Mouse (Mus musculus) intestine, postnatal 0 days (tissue): ENCODE results near the gene Gtf2i. TPM values are rescaled to one million over a fixed set of nuclear protein-coding genes. Genes with fewer than 3 reads are reported as not detected.
A peak's percentile ranks its signal among the peaks of the same experiment; 100 is the strongest.

Source experiments
- ATAC-seq: fragments of 200-750 bp; cut with Nextera tagmentation; 2 replicates; pipeline ENCODE4 v1.8.0; 2017; ENCODE audit warnings: mild to moderate bottlenecking, moderate TSS enrichment, moderate library complexity
- H3K27ac ChIP-seq: fragments of 300-500 bp; sonication (generic); 2 replicates; pipeline ENCODE4 v1.5.1; 2014; ENCODE audit warnings: mild to moderate bottlenecking, low read depth, low read length, moderate library complexity
- H3K27me3 ChIP-seq: fragments of 300-500 bp; sonication (generic); replicated peaks from 2 replicates; pipeline ENCODE4 v1.6.1; 2014; ENCODE audit warnings: low read length, mixed read lengths; ENCODE audit not compliant: control insufficient read depth, insufficient read depth
- H3K36me3 ChIP-seq: fragments of 300-500 bp; sonication (generic); 2 replicates; pipeline ENCODE4 v1.6.1; 2014; ENCODE audit warnings: mild to moderate bottlenecking, moderate library complexity; ENCODE audit not compliant: control insufficient read depth, insufficient read depth
- H3K4me1 ChIP-seq: fragments of 300-500 bp; sonication (generic); replicated peaks from 2 replicates; pipeline ENCODE4 v1.6.1; 2014; ENCODE audit warnings: antibody characterized with exemption, low read length, mixed read lengths; ENCODE audit not compliant: control insufficient read depth, insufficient read depth
- H3K4me2 ChIP-seq: fragments of 300-500 bp; sonication (generic); replicated peaks from 2 replicates; pipeline ENCODE4 v1.6.1; 2014; ENCODE audit warnings: low read depth, mild to moderate bottlenecking, moderate library complexity
- H3K4me3 ChIP-seq: fragments of 300-500 bp; sonication (generic); 2 replicates; pipeline ENCODE4 v1.5.1; 2014; ENCODE audit warnings: low read depth, low read length
- H3K9ac ChIP-seq: fragments of 300-500 bp; sonication (generic); 2 replicates; pipeline ENCODE4 v1.6.1; 2014; ENCODE audit warnings: mild to moderate bottlenecking, low read depth, low read length
- H3K9me3 ChIP-seq: fragments of 300-500 bp; sonication (generic); 2 replicates; pipeline ENCODE4 v1.6.1; 2016; ENCODE audit warnings: mixed run types; ENCODE audit not compliant: control insufficient read depth
- CTCF ChIP-seq: sonication (generic); IDR thresholded peaks from 2 replicates; pipeline ENCODE4 v1.5.1; 2016; ENCODE audit warnings: low read depth, mild to moderate bottlenecking, control low read depth, antibody characterized with exemption, moderate library complexity
- whole genome bisulfite sequencing: fragments of 180-500 bp; shearing (Covaris S2); extraction: QIAGEN DNeasy Blood & Tissue Kit; methylation state at CpG from one replicate; pipeline ENCODE4 v1.1.7; 2014; 5-methylcytosine and 5-hydroxymethylcytosine counted together
- polyA plus RNA-seq: library from polyadenylated mRNA; unstranded; fragments of >200 nt; fragmentation: Nextera tagmentation; extraction: Ambion mirVana; gene quantifications from 2 replicates; pipeline ENCODE4 v1.2.1, GENCODE M21; 2015

Gene Gtf2i
- polyA plus RNA-seq, 1 experiment from 2014 or later = 53.4 TPM

- H3K4me3 ChIP-seq = no peak overlapping the region
- no peak for ATAC-seq
- no peak overlapping the region for H3K27ac ChIP-seq
- H3K4me1 ChIP-seq = no peaks in the 10 kb centered on the region
- H3K27me3 ChIP-seq = 0 out of 2 replicates have a peak, but pooled peaks cover 10% of the 10 kb centered on the region
- H3K36me3 ChIP-seq = no peaks in the 10 kb centered on the region
- 78% methylated on average over 30 of the region's 30 CpGs for WGBS
- H3K9me3 ChIP-seq = no peaks in the 10 kb centered on the region
- no peak overlapping the region for H3K4me2 ChIP-seq
- no peak for TF ChIP-seq CTCF
- H3K9ac ChIP-seq = no peak overlapping the region
Measured at GRCm38 (mm10) chr5:134225110-134225901, 89.3 kb downstream of the Gtf2i start.

- ATAC-seq = no peak
- no peak for TF ChIP-seq CTCF
- no peaks in the 10 kb centered on the region for H3K4me1 ChIP-seq
- peaks cover 5% of the 10 kb centered on the region; the same call in 1 of the 2 replicates for H3K36me3 ChIP-seq
- H3K27ac ChIP-seq = no peak overlapping the region
- peak overlapping the region; percentile 30 for H3K4me3 ChIP-seq
- 8% methylated on average over 35 of the region's 36 CpGs for WGBS
- H3K9ac ChIP-seq = peak overlapping the region; percentile 22; the same call in 1 of the 2 replicates
- H3K9me3 ChIP-seq = no peaks in the 10 kb centered on the region
- H3K27me3 ChIP-seq = 0 out of 2 replicates have a peak, but pooled peaks cover 10% of the 10 kb centered on the region
- H3K4me2 ChIP-seq = peak overlapping the region; percentile 57
Measured at GRCm38 (mm10) chr5:134221708-134222150, 92.8 kb downstream of the Gtf2i start.

DNA sequence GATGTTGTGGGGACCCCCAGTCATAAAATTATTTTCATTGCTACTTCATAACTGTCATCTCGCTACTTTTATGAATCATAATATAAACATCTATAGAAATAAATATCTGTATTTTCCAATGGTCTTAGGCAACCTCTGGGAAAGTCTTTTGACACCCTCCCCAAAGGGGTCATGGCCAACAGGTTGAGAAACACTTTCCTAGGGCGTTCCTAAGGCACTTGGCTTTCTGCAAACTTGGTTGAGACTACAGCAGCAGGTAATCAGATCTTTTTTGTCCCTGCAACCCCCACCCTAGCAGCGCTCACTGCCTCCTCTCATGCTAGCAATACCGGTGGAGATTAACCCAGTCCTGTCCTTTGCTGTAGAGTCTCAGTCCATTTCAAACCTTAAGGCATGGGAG lies 93.3 kb downstream of the Gtf2i start:
- H3K4me3 ChIP-seq = no peak overlapping the region; the same call in 1 of the 2 replicates
- 51% methylated on average over 4 of the region's 4 CpGs for WGBS
- no peak for ATAC-seq
- H3K9ac ChIP-seq = no peak overlapping the region
- TF ChIP-seq CTCF = no peak
- H3K27ac ChIP-seq = no peak overlapping the region
- no peaks in the 10 kb centered on the region for H3K4me1 ChIP-seq
- H3K27me3 ChIP-seq = 0 out of 2 replicates have a peak, but pooled peaks cover 10% of the 10 kb centered on the region
- no peaks in the 10 kb centered on the region for H3K9me3 ChIP-seq
- H3K4me2 ChIP-seq = peak overlapping the region; percentile 57
- H3K36me3 ChIP-seq = peaks cover 5% of the 10 kb centered on the region; the same call in 1 of the 2 replicates

DNA sequence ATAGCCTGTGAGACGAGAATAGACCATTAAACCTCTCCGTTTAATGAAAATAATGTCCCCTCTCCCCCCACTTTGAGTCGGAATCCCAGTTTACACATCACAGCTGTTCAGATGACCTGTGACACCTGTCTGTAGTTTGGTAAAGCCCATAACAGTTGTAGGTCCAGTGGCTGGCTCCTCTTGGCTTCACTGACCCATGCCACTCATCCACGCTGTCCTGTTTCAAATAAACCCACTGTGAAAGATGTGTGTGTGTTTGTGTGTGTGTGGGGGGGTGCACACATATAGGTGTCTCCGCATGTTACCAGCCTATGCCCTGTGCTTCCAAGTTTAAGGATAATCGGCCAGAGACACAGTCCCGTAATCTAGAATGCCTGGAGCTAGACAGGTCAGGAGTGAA lies 96.7 kb downstream of the Gtf2i start:
- no peaks in the 10 kb centered on the region for H3K9me3 ChIP-seq
- no peak overlapping the region for H3K9ac ChIP-seq
- H3K4me1 ChIP-seq = no peaks in the 10 kb centered on the region
- no peak for TF ChIP-seq CTCF
- WGBS = 82% methylated on average over 7 of the region's 7 CpGs
- H3K4me3 ChIP-seq = no peak overlapping the region
- H3K27ac ChIP-seq = no peak overlapping the region
- H3K36me3 ChIP-seq = peaks cover 9% of the 10 kb centered on the region; the same call in 1 of the 2 replicates
- H3K27me3 ChIP-seq = 0 out of 2 replicates have a peak, but pooled peaks cover 10% of the 10 kb centered on the region
- ATAC-seq = no peak
- no peak overlapping the region for H3K4me2 ChIP-seq

- WGBS = 67% methylated on average over 12 of the region's 12 CpGs
- TF ChIP-seq CTCF = no peak
- no peak for ATAC-seq
- Histone ChIP-seq H3K27ac (no peak overlapping the region), H3K4me1 (no peaks in the 10 kb centered on the region), H3K27me3 (no peaks in the 10 kb centered on the region), H3K4me2 (no peak overlapping the region), H3K36me3 (peaks cover 9% of the 10 kb centered on the region; the same call in 1 of the 2 replicates), H3K4me3 (no peak overlapping the region), H3K9ac (no peak overlapping the region), H3K9me3 (no peaks in the 10 kb centered on the region)
Measured at GRCm38 (mm10) chr5:134214021-134214806, 100.3 kb downstream of the Gtf2i start.
